22 mouse cellular contexts compared by ENCODE assay signal in genomic region chr10:78840456-78840855, GRCm38 (mm10). TPM values are rescaled to one million over a fixed set of nuclear protein-coding genes. Genes with fewer than 3 reads are reported as not detected.
DNase-seq lines count a peak whose midpoint lies in the region; TF ChIP-seq lines count a peak whose summit lies in the region.
"Not testable (repeated sequence)": the region's sequence is repeated elsewhere in the genome, so short reads cannot be mapped to it uniquely, and the experiment has no call there.
"Had no signal": no experiment of that assay in that cellular context is flagged by ENCODE, and none has a peak within 500 bp of the region (broad histone marks: within the 10 kb centered on the region; RNA-seq: fewer than 3 reads in every experiment).

No protein-coding gene starts in this region.

- H3K9ac ChIP-seq in MEL (ENCODE audit: control insufficient read depth, low read depth, low read length, poor library complexity, severe bottlenecking) = not testable (repeated sequence)

- H3K27me3 ChIP-seq in MEL (ENCODE audit: control insufficient read depth in 1 of 2, insufficient read depth in 2 of 2, low read length in 2 of 2) = not testable (repeated sequence)

- TF ChIP-seq POLR2A in MEL (IDR thresholded peaks at IDR 0.05; ENCODE audit: control insufficient read depth in 1 of 2, insufficient read depth in 1 of 2, low read depth in 1 of 2, low read length in 2 of 2, poor library complexity in 1 of 2) = not testable (repeated sequence)

- not testable (repeated sequence) for TF ChIP-seq EP300 in MEL (IDR thresholded peaks at IDR 0.05; ENCODE audit: low read depth in 1 of 2, low read length in 2 of 2)

- not testable (repeated sequence) for H3K79me2 ChIP-seq in MEL (ENCODE audit: control insufficient read depth, insufficient read depth, low read length, poor library complexity)

- not testable (repeated sequence) for H3K27ac ChIP-seq in MEL (ENCODE audit: control insufficient read depth, low read depth, low read length)

- H3K4me3 ChIP-seq in MEL (ENCODE audit: control insufficient read depth in 1 of 2, insufficient read depth in 1 of 2, low read depth in 2 of 2, low read length in 2 of 2) = not testable (repeated sequence)

- TF ChIP-seq CTCF in MEL (IDR thresholded peaks at IDR 0.05 in 2 of 3, conservative IDR thresholded peaks at IDR 0.05 in 1 of 3; ENCODE audit: control insufficient read depth in 1 of 3, insufficient read depth in 1 of 3, low read depth in 2 of 3, low read length in 3 of 3, poor library complexity in 1 of 3, severe bottlenecking in 1 of 3) = not testable (repeated sequence)

- not testable (repeated sequence) for H3K9me3 ChIP-seq in MEL (replicated peaks; ENCODE audit: insufficient read depth, low read length)

- not testable (repeated sequence) for TF ChIP-seq RAD21 in MEL (IDR thresholded peaks at IDR 0.05; ENCODE audit: low read depth, low read length)

- not testable (repeated sequence) for H3K36me3 ChIP-seq in MEL (ENCODE audit: control insufficient read depth in 1 of 2, insufficient read depth in 2 of 2, low read length in 2 of 2)

- DNase-seq in ES-CJ7 (ENCODE audit: low read depth, low spot score) = peak; percentile 21
- DNase-seq in MEL (ENCODE audit: low read depth, low spot score) = peak; percentile 3
- DNase-seq in R1 (ENCODE audit: low read depth, low spot score) = peak; percentile 54
- peak; percentile 25 for DNase-seq in ZHBTc4 (ENCODE audit: low read depth, low spot score)
- peak; percentile 84 for DNase-seq in heart, adult 11 months

- not testable (repeated sequence) for H3K4me1 ChIP-seq in MEL (ENCODE audit: control insufficient read depth in 1 of 2, insufficient read depth in 2 of 2, low read length in 2 of 2)

RNA-seq across cellular contexts. Expression of gene Olfr1356, which starts 11.5 kb away (rescaled TPM):
- not detected in 2 replicates for total RNA-seq in MEL (2012; rRNA removed)
- not detected for polyA plus RNA-seq in MEL (2012; ENCODE audit: insufficient read depth in 1 of 2, insufficient read length in 2 of 2, low read depth in 1 of 2, low replicate concordance in 2 of 2, missing spikeins in 1 of 2)
- total RNA-seq: adrenal gland, adult 18-20 months; adrenal gland, adult 2 months; adrenal gland, adult 8-10 months; adrenal gland, postnatal 10 days; adrenal gland, postnatal 14 days; adrenal gland, postnatal 25 days; adrenal gland, postnatal 36 days; adrenal gland, postnatal 4 days; CH12.LX; ES-E14 had no signal
- polyA plus RNA-seq: activated CD4-positive, CD25-positive, alpha-beta regulatory T cell, adult 4 months; adrenal gland, adult 2 months; brain, embryonic 14.5 days; C2C12; CD4-positive, CD25-positive, alpha-beta regulatory T cell, adult 4 months; cerebellum, adult 2 months; G1E; Patski had no signal

RNA-seq across cellular contexts. Expression of gene Olfr1355, which starts 34.9 kb away (rescaled TPM):
- not detected in 2 replicates for total RNA-seq in MEL (2012; rRNA removed)
- polyA plus RNA-seq in MEL (2012; ENCODE audit: insufficient read depth in 1 of 2, insufficient read length in 2 of 2, low read depth in 1 of 2, low replicate concordance in 2 of 2, missing spikeins in 1 of 2) = not detected
- total RNA-seq: adrenal gland, adult 18-20 months; adrenal gland, adult 2 months; adrenal gland, adult 8-10 months; adrenal gland, postnatal 10 days; adrenal gland, postnatal 14 days; adrenal gland, postnatal 25 days; adrenal gland, postnatal 36 days; adrenal gland, postnatal 4 days; CH12.LX; ES-E14 had no signal
- polyA plus RNA-seq: activated CD4-positive, CD25-positive, alpha-beta regulatory T cell, adult 4 months; adrenal gland, adult 2 months; brain, embryonic 14.5 days; C2C12; CD4-positive, CD25-positive, alpha-beta regulatory T cell, adult 4 months; cerebellum, adult 2 months; G1E; Patski had no signal

Comparison
In these comparisons a context has a peak if more than half of its experiments do, and no peak if none do; other contexts are left out.
1. DNase-seq: peak in every context shown above with its lines; median percentile 84 in heart, adult 11 months; 54 in R1; 25 in ZHBTc4; 21 in ES-CJ7; 3 in MEL.